8 mouse cellular contexts compared by ENCODE assay signal in the genomic region with DNA sequence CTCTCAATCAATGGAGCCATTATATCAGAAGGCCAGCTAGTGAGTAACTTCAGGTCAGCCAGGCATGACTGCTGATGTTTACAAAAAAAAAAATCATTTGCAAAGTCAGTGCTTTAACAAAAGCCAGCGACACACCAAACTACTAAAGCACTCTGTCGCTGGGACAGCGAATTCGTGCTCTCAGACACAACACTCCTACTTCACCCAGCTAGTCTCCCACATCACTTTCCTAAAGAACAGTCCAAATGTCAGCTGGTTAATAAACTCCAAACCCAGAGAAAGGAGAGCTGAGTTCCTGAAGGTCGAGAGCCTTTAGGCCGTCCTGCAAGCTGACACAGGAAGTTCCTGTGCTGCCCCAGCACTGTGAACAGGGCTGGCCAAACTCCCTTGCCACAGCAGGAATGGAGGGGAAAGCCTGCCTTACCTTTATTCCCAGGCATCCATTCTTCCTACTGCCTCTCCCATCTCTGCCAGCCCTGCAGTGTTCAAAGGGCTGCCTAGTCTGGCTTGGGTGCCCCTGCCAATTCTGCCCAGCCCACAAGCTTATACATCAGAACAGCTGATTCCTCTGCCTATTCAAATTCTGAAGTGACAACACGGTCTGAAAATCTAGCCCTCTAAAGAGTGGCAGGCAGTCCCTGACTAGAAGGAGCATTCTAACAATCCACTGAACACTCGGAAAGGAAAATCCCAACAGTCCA. TPM values are rescaled to one million over a fixed set of nuclear protein-coding genes. Genes with fewer than 3 reads are reported as not detected.
A peak's percentile ranks its signal among the peaks of the same experiment; 100 is the strongest.
DNase-seq lines count a peak whose midpoint lies in the region; ATAC-seq and TF ChIP-seq lines count a peak whose summit lies in the region.

No protein-coding gene starts in this region.

- no peak for TF ChIP-seq CTCF in cerebellum, adult 2 months (IDR thresholded peaks at IDR 0.05; ENCODE audit: borderline replicate concordance, insufficient read depth, low read depth, low read length)

- H3K9ac ChIP-seq in forebrain, embryonic 13.5 days = peak overlapping the region; percentile 90
- H3K9ac ChIP-seq in midbrain, embryonic 15.5 days = peak overlapping the region; percentile 76

- peak; percentile 47 to 52 for DNase-seq in cerebellum, adult 2 months
- DNase-seq in cerebellum, adult 18-20 months = no peak
- peak; percentile 6 to 20 for DNase-seq in B cell, adult 2 months
- peak; percentile 68 to 70 for DNase-seq in kidney, adult 8-10 months
- no peak for DNase-seq in gastrocnemius, postnatal 36 days
- no peak for DNase-seq in urinary bladder, postnatal 4 days (ENCODE audit: low spot score in 2 of 2)

- peaks cover 8% of the 10 kb centered on the region; the same call in 1 of the 2 replicates for H3K4me1 ChIP-seq in cerebellum, adult 2 months (ENCODE audit: control insufficient read depth, insufficient read depth, low read length)
- peaks cover 67% of the 10 kb centered on the region for H3K4me1 ChIP-seq in forebrain, embryonic 13.5 days
- peaks cover 63% of the 10 kb centered on the region for H3K4me1 ChIP-seq in midbrain, embryonic 15.5 days

- peak overlapping the region; percentile 90 for H3K4me2 ChIP-seq in forebrain, embryonic 13.5 days
- H3K4me2 ChIP-seq in midbrain, embryonic 15.5 days = peak overlapping the region; percentile 84

- peak overlapping the region; percentile 24; the same call in 1 of the 2 replicates for H3K27ac ChIP-seq in cerebellum, adult 2 months (ENCODE audit: insufficient read depth, low read length)
- H3K27ac ChIP-seq in forebrain, embryonic 13.5 days = no peak overlapping the region
- no peak overlapping the region for H3K27ac ChIP-seq in midbrain, embryonic 15.5 days

- no peaks in the 10 kb centered on the region for H3K27me3 ChIP-seq in cerebellum, adult 2 months (ENCODE audit: control insufficient read depth, insufficient read depth, low read length)
- no peaks in the 10 kb centered on the region for H3K27me3 ChIP-seq in forebrain, embryonic 13.5 days
- no peaks in the 10 kb centered on the region for H3K27me3 ChIP-seq in midbrain, embryonic 15.5 days (replicated peaks)

- TF ChIP-seq POLR2A in cerebellum, adult 2 months (IDR thresholded peaks at IDR 0.05; ENCODE audit: borderline replicate concordance, insufficient read depth, low read length) = no peak

- no peaks in the 10 kb centered on the region for H3K36me3 ChIP-seq in forebrain, embryonic 13.5 days (ENCODE audit: poor library complexity, severe bottlenecking)
- H3K36me3 ChIP-seq in midbrain, embryonic 15.5 days (replicated peaks) = no peaks in the 10 kb centered on the region

- H3K4me3 ChIP-seq in cerebellum, adult 2 months (replicated peaks; ENCODE audit: insufficient read depth, low read depth, low read length) = peak overlapping the region; percentile 67
- H3K4me3 ChIP-seq in forebrain, embryonic 13.5 days = peak overlapping the region; percentile 78
- peak overlapping the region; percentile 74 for H3K4me3 ChIP-seq in midbrain, embryonic 15.5 days

- ATAC-seq in forebrain, embryonic 13.5 days = no peak
- no peak for ATAC-seq in midbrain, embryonic 15.5 days (replicated peaks)

- no peaks in the 10 kb centered on the region for H3K9me3 ChIP-seq in forebrain, embryonic 13.5 days (replicated peaks)
- H3K9me3 ChIP-seq in midbrain, embryonic 15.5 days = no peaks in the 10 kb centered on the region

- WGBS in cerebellum, adult 2 months = 5% methylated on average over 8 of the region's 8 CpGs
- 9% methylated on average over 8 of the region's 8 CpGs for WGBS in forebrain, embryonic 13.5 days
- 14% methylated on average over 8 of the region's 8 CpGs for WGBS in midbrain, embryonic 15.5 days

- intact Hi-C loops in gastrocnemius, postnatal 36 days (cut with DNase I) = loop anchor here (5.0 to 10.0 kb wide), 3 partner anchors 279 to 571 kb away; a partner anchor contains a TSS

RNA-seq across cellular contexts. Expression of a gene that starts 2.2 kb away (rescaled TPM):
- polyA plus RNA-seq in cerebellum, adult 2 months (2012; rRNA removed) = 16.4 and 17.0 TPM in 2 replicates
- 7.6 and 8.3 TPM in 2 replicates for polyA plus RNA-seq in forebrain, embryonic 13.5 days (2015; fragmentation: Nextera tagmentation; extraction: Ambion mirVana)
- 9.0 and 10.6 TPM in 2 replicates for polyA plus RNA-seq in midbrain, embryonic 15.5 days (2015; fragmentation: Nextera tagmentation; extraction: Ambion mirVana)
- 1 to 10 TPM; 9.3 TPM for total RNA-seq in gastrocnemius, postnatal 36 days (2021)

RNA-seq across cellular contexts. Expression of a gene that starts 47.4 kb away (rescaled TPM):
- 1.9 and 2.7 TPM in 2 replicates for polyA plus RNA-seq in cerebellum, adult 2 months (2012; rRNA removed)
- polyA plus RNA-seq in forebrain, embryonic 13.5 days (2015; fragmentation: Nextera tagmentation; extraction: Ambion mirVana) = not detected in 2 replicates
- 0.46 TPM in 1 of 2 replicates, not detected in the other for polyA plus RNA-seq in midbrain, embryonic 15.5 days (2015; fragmentation: Nextera tagmentation; extraction: Ambion mirVana)
- 10 to 100 TPM; 40.3 to 40.8 TPM for total RNA-seq in gastrocnemius, postnatal 36 days (2021)

Comparison
In these comparisons a context has a peak if more than half of its experiments do, and no peak if none do; other contexts are left out.
1. DNase-seq: peak in cerebellum, adult 2 months (2 of 2), B cell, adult 2 months (2 of 2) and kidney, adult 8-10 months (2 of 2); none in cerebellum, adult 18-20 months (0 of 2), gastrocnemius, postnatal 36 days (0 of 2) and urinary bladder, postnatal 4 days (0 of 2).
2. Peak in every context shown above with its lines, with median percentiles within 50 percentile points of each other: H3K4me3 ChIP-seq.